Mouse (Mus musculus): ENCODE results near the gene Nog. TPM values are rescaled to one million over a fixed set of nuclear protein-coding genes. Genes with fewer than 3 reads are reported as not detected.

Nog gene
- 1.6 and 3.8 TPM in 2 replicates for polyA plus RNA-seq (2021; fragmentation: Nextera tagmentation)
- long read RNA-seq, experiment 1, partial matches to known transcripts: 0 of 3 reads
- long read RNA-seq, experiment 1, other reads (novel, unspliced or antisense): 0 of 3 reads
- long read RNA-seq, experiment 2, partial matches to known transcripts: 0 of 4 reads
- long read RNA-seq, experiment 2, other reads (novel, unspliced or antisense): 0 of 4 reads

DNA sequence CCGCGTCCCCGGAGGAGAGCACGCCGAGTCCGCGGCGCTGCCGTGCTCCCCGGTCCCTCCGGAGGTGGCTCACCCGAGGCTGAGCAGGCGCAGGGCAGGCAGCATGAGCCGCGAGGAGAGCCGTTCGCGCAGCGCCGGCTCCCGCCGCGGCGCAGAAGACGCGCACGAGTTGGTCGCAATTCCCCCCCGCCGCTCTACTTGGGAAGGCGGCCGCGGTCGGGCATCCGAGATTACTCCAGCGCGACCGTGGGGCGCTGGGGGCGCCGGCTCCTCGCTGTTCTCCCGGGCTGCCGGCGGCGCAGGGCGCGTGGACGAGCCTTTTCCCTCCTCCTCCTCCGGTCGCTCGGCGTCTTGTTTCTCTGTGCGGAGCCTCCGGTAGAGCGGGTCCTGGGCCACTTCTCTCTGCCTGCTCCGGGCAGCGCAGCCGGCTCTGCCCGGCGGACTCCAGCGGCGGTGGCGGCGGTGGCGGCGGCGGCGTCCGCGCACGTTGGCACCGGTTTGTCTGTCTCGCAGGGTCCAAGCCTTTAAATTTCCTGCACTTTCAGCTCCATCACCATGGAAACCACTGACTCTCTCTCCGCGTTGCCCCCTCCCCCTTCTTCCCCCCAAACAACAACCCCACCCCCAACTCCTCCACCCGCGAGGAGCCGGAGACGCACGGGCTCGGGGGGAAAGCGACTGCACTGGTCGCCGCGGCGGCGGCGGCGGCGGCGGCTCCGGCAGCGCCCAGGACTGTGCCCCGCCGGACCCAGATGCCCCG, at the start of gene Nog:
Gene Nog (minus strand): TSS at position 277 of the 760 bp plus-strand sequence.

Other genes starting within 250 kb of the Nog start
- gene Dgke, start 235.5 kb downstream of the Nog start, polyA plus RNA-seq (2021; fragmentation: Nextera tagmentation): 8.3 and 14.0 TPM in 2 replicates
- not detected in 2 replicates for gene Gm525, start 228.5 kb downstream of the Nog start, polyA plus RNA-seq (2021; fragmentation: Nextera tagmentation)